Mouse (Mus musculus): ENCODE measurements around the gene Ccr2.
"Not testable (repeated sequence)": the region's sequence is repeated elsewhere in the genome, so short reads cannot be mapped to it uniquely, and the experiment has no call there.

Ccr2 gene

GRCm38 (mm10) chr9:124101723-124102122, at the start of gene Ccr2:
TSS of gene Ccr2 (plus strand) at chr9:124101950.
- DNase-seq (ENCODE audit: low read depth, low spot score) = no peak

- DNase-seq (ENCODE audit: low read depth, low spot score) = no peak
These were observed 48.2 kb upstream of the Ccr2 start for GRCm38 (mm10) chr9:124053532-124053931.

GRCm38 (mm10) chr9:124056158-124056709, 45.5 kb upstream of the Ccr2 start:
- DNase-seq (ENCODE audit: low read depth, low spot score) = no peak

GRCm38 (mm10) chr9:124059660-124060352, 41.9 kb upstream of the Ccr2 start:
- no peak for DNase-seq (ENCODE audit: low read depth, low spot score)

- DNase-seq (ENCODE audit: low read depth, low spot score) = not testable (repeated sequence)
These were observed 40.0 kb upstream of the Ccr2 start for GRCm38 (mm10) chr9:124061474-124062432.

- DNase-seq (ENCODE audit: low read depth, low spot score) = no peak
These were observed 35.1 kb upstream of the Ccr2 start for GRCm38 (mm10) chr9:124066572-124067103.

- no peak for DNase-seq (ENCODE audit: low read depth, low spot score)
These were observed 33.4 kb upstream of the Ccr2 start for GRCm38 (mm10) chr9:124068098-124069058.

- DNase-seq (ENCODE audit: low read depth, low spot score) = no peak
These were observed 30.2 kb upstream of the Ccr2 start for GRCm38 (mm10) chr9:124071506-124071905.

GRCm38 (mm10) chr9:124079803-124080202, 21.9 kb upstream of the Ccr2 start:
- no peak for DNase-seq (ENCODE audit: low read depth, low spot score)

GRCm38 (mm10) chr9:124080471-124080870, 21.3 kb upstream of the Ccr2 start:
- DNase-seq (ENCODE audit: low read depth, low spot score) = not testable (repeated sequence)

GRCm38 (mm10) chr9:124090441-124090840, 11.3 kb upstream of the Ccr2 start:
- DNase-seq (ENCODE audit: low read depth, low spot score) = no peak

GRCm38 (mm10) chr9:124099127-124099526, 2.6 kb upstream of the Ccr2 start:
- no peak for DNase-seq (ENCODE audit: low read depth, low spot score)

GRCm38 (mm10) chr9:124100357-124100756, 1.4 kb upstream of the Ccr2 start:
- DNase-seq (ENCODE audit: low read depth, low spot score) = no peak

- DNase-seq (ENCODE audit: low read depth, low spot score) = no peak
These were observed 1.4 kb downstream of the Ccr2 start for GRCm38 (mm10) chr9:124103199-124103598.

GRCm38 (mm10) chr9:124105196-124105595, 3.4 kb downstream of the Ccr2 start:
- no peak for DNase-seq (ENCODE audit: low read depth, low spot score)

GRCm38 (mm10) chr9:124107232-124107631, 5.5 kb downstream of the Ccr2 start:
- no peak for DNase-seq (ENCODE audit: low read depth, low spot score)

- no peak for DNase-seq (ENCODE audit: low read depth, low spot score)
These were observed 6.8 kb downstream of the Ccr2 start for GRCm38 (mm10) chr9:124108356-124109127.

GRCm38 (mm10) chr9:124111997-124112396, 10.2 kb downstream of the Ccr2 start:
- DNase-seq (ENCODE audit: low read depth, low spot score) = no peak

- DNase-seq (ENCODE audit: low read depth, low spot score) = no peak
These were observed 11.0 kb downstream of the Ccr2 start for GRCm38 (mm10) chr9:124112591-124113239.

GRCm38 (mm10) chr9:124113777-124114176, 12.0 kb downstream of the Ccr2 start:
- no peak for DNase-seq (ENCODE audit: low read depth, low spot score)
